Mouse (Mus musculus) gastrocnemius, adult 8-10 months (tissue): Measurements from ENCODE around the gene Cypt15. TPM values are rescaled to one million over a fixed set of nuclear protein-coding genes. Genes with fewer than 3 reads are reported as not detected.
"Not testable (repeated sequence)": the region's sequence is repeated elsewhere in the genome, so short reads cannot be mapped to it uniquely, and the experiment has no call there.

Experiments used
- DNase-seq, 2 experiments: peaks; one replicate each; pipeline ENCODE4 v3.0.0; 2022; ENCODE audit warnings: low spot score in 2 of 2
- total RNA-seq, 4 experiments: library from RNA; stranded (reverse); gene quantifications; 2 replicates each; pipeline ENCODE4 v1.2.4; 2022

The Cypt15 gene
- not detected for total RNA-seq

GRCm38 (mm10) chrX:39345967-39346366 is at the start of gene Cypt15:
TSS of gene Cypt15 (plus strand) at chrX:39346267.
- DNase-seq, result not testable (repeated sequence)

GRCm38 (mm10) chrX:39370932-39371331 is 24.9 kb downstream of the Cypt15 start:
- no peak for DNase-seq

GRCm38 (mm10) chrX:39378830-39379229 is 32.8 kb downstream of the Cypt15 start:
- DNase-seq, result no peak

- no peak for DNase-seq
Measured at GRCm38 (mm10) chrX:39383806-39384205, 37.7 kb downstream of the Cypt15 start.
